Mouse (Mus musculus): ENCODE data around the gene Prkcsh. TPM values are rescaled to one million over a fixed set of nuclear protein-coding genes. Genes with fewer than 3 reads are reported as not detected.

Gene Prkcsh
- polyA plus RNA-seq, 1 experiment from 2014 or later = 85.5 TPM

DNA sequence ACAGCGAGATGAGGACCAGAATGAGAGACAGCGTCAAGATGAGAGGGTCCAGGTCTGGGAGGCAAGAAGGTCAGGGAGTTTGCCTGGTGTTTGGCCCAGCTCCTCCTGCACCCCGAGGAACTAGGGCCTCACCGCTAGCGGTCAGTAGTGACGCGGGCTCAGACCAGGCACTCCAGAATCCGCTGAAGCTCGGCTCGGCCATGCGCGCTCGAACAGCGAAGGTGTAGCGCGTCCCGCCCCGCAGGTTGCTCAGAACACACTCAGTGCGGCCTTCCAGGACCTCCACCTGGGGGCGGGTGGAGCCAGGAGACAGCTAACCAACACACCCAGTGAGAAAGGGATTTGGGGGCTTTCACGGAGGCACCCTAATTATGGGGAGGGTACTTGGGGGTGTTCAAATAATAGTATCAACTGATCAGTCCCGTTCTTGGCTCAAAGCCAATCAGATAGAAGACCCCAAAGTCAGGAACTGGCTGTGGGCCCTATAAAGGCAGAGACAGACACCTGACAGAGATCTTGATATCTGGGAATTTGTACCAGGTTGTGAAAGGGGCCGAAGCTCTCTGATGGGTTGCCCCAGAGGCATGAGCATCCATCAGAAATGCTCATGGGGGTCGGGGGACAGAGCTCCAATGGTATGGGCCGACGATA, 41.9 kb upstream of the Prkcsh start:
- H3K4me2 ChIP-seq = peak overlapping the region; percentile 0; the same call in 1 of the 2 replicates
- peak overlapping the region; percentile 10; the same call in 1 of the 2 replicates for H3K4me3 ChIP-seq (ENCODE audit: low read depth, low read length)
- H3K27me3 ChIP-seq (ENCODE audit: control insufficient read depth, insufficient read depth, low read length) = peaks cover 45% of the 10 kb centered on the region
- peaks cover 31% of the 10 kb centered on the region for H3K4me1 ChIP-seq (ENCODE audit: control insufficient read depth, insufficient read depth, low read length)
- DNase-seq (ENCODE audit: low spot score, missing footprints) (no peak), ATAC-seq (ENCODE audit: low FRiP score) (no peak)
- H3K9me3 ChIP-seq (ENCODE audit: control insufficient read depth, low read length) = no peaks in the 10 kb centered on the region
- WGBS = 11% methylated on average over 26 of the region's 26 CpGs
- H3K36me3 ChIP-seq (ENCODE audit: control insufficient read depth, insufficient read depth, low read length) = no peaks in the 10 kb centered on the region
- no peak overlapping the region for H3K27ac ChIP-seq (ENCODE audit: low read depth, low read length)
- H3K9ac ChIP-seq (ENCODE audit: low read length) = no peak overlapping the region

GRCm38 (mm10) chr9:21961366-21961980, 41.1 kb upstream of the Prkcsh start:
- peak overlapping the region; percentile 33 for H3K4me3 ChIP-seq (ENCODE audit: low read depth, low read length)
- H3K27me3 ChIP-seq (ENCODE audit: control insufficient read depth, insufficient read depth, low read length) = peaks cover 45% of the 10 kb centered on the region
- peaks cover 28% of the 10 kb centered on the region for H3K4me1 ChIP-seq (ENCODE audit: control insufficient read depth, insufficient read depth, low read length)
- no peak for ATAC-seq (ENCODE audit: low FRiP score)
- no peaks in the 10 kb centered on the region for H3K36me3 ChIP-seq (ENCODE audit: control insufficient read depth, insufficient read depth, low read length)
- H3K9me3 ChIP-seq (ENCODE audit: control insufficient read depth, low read length) = no peaks in the 10 kb centered on the region
- 2% methylated on average over 35 of the region's 35 CpGs for WGBS
- no peak overlapping the region for H3K9ac ChIP-seq (ENCODE audit: low read length)
- peak overlapping the region; percentile 60; the same call in 1 of the 2 replicates for H3K4me2 ChIP-seq
- peak; percentile 91 for DNase-seq (ENCODE audit: low spot score, missing footprints)
- no peak overlapping the region for H3K27ac ChIP-seq (ENCODE audit: low read depth, low read length)

DNA sequence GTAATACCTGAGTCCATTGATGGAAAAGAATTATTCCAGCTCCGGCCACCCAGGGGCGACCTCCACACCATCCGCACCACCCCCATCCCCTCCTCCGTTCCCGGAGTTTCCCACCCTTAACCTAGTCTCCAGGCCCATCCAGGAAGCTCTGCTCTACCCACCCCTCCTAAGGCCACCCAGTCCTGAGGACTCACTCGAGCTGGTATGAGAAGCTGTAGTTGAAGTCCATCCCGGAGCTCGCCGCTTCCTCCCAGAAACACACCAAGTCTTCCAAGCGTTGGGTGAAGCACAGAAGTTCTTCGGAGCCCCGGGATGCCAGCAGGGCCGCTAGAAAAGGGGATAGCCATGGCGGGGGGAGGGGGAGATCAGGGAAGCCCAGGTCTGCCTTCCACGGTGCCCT, 40.6 kb upstream of the Prkcsh start:
- peak; percentile 43 for ATAC-seq (ENCODE audit: low FRiP score)
- no peak for DNase-seq (ENCODE audit: low spot score, missing footprints)
- 1% methylated on average over 15 of the region's 15 CpGs for WGBS

GRCm38 (mm10) chr9:21962416-21963059, 40.1 kb upstream of the Prkcsh start:
- peaks cover 45% of the 10 kb centered on the region for H3K27me3 ChIP-seq (ENCODE audit: control insufficient read depth, insufficient read depth, low read length)
- peak overlapping the region; percentile 60 for H3K4me2 ChIP-seq
- ATAC-seq (ENCODE audit: low FRiP score) (peak; percentile 83), DNase-seq (ENCODE audit: low spot score, missing footprints) (peak; percentile 95)
- no peaks in the 10 kb centered on the region for H3K9me3 ChIP-seq (ENCODE audit: control insufficient read depth, low read length)
- peaks cover 27% of the 10 kb centered on the region for H3K4me1 ChIP-seq (ENCODE audit: control insufficient read depth, insufficient read depth, low read length)
- H3K36me3 ChIP-seq (ENCODE audit: control insufficient read depth, insufficient read depth, low read length) = no peaks in the 10 kb centered on the region
- peak overlapping the region; percentile 41 for H3K9ac ChIP-seq (ENCODE audit: low read length)
- WGBS = 3% methylated on average over 34 of the region's 34 CpGs
- no peak overlapping the region for H3K27ac ChIP-seq (ENCODE audit: low read depth, low read length)
- H3K4me3 ChIP-seq (ENCODE audit: low read depth, low read length) = peak overlapping the region; percentile 33

More for the DNA sequence above, 40.6 kb upstream of the Prkcsh start:
- H3K27me3 ChIP-seq (ENCODE audit: control insufficient read depth, insufficient read depth, low read length) = peaks cover 45% of the 10 kb centered on the region
- no peaks in the 10 kb centered on the region for H3K9me3 ChIP-seq (ENCODE audit: control insufficient read depth, low read length)
- peaks cover 27% of the 10 kb centered on the region for H3K4me1 ChIP-seq (ENCODE audit: control insufficient read depth, insufficient read depth, low read length)
- H3K27ac ChIP-seq (ENCODE audit: low read depth, low read length) = no peak overlapping the region
- H3K9ac ChIP-seq (ENCODE audit: low read length) = peak overlapping the region; percentile 41
- peak overlapping the region; percentile 60 for H3K4me2 ChIP-seq
- H3K4me3 ChIP-seq (ENCODE audit: low read depth, low read length) = peak overlapping the region; percentile 33
- H3K36me3 ChIP-seq (ENCODE audit: control insufficient read depth, insufficient read depth, low read length) = no peaks in the 10 kb centered on the region

GRCm38 (mm10) chr9:21963417-21963816, 39.2 kb upstream of the Prkcsh start, which contains the start of gene Epor:
TSS of gene Epor (minus strand) at chr9:21963506.
- no peaks in the 10 kb centered on the region for H3K9me3 ChIP-seq (ENCODE audit: control insufficient read depth, low read length)
- H3K27me3 ChIP-seq (ENCODE audit: control insufficient read depth, insufficient read depth, low read length) = peaks cover 45% of the 10 kb centered on the region
- peak within 1 kb of the TSS; percentile 41 for H3K9ac ChIP-seq (ENCODE audit: low read length)
- peak; percentile 47 for ATAC-seq (ENCODE audit: low FRiP score)
- H3K36me3 ChIP-seq (ENCODE audit: control insufficient read depth, insufficient read depth, low read length) = no peaks in the 10 kb centered on the region
- peak within 1 kb of the TSS; percentile 33 for H3K4me3 ChIP-seq (ENCODE audit: low read depth, low read length)
- H3K4me1 ChIP-seq (ENCODE audit: control insufficient read depth, insufficient read depth, low read length) = peaks cover 27% of the 10 kb centered on the region
- peak; percentile 90 for DNase-seq (ENCODE audit: low spot score, missing footprints)
- H3K27ac ChIP-seq (ENCODE audit: low read depth, low read length) = peak within 1 kb of the TSS; percentile 25; the same call in 1 of the 2 replicates
- WGBS = 13% methylated on average over 8 of the region's 8 CpGs
- H3K4me2 ChIP-seq = peak within 1 kb of the TSS; percentile 60

DNA sequence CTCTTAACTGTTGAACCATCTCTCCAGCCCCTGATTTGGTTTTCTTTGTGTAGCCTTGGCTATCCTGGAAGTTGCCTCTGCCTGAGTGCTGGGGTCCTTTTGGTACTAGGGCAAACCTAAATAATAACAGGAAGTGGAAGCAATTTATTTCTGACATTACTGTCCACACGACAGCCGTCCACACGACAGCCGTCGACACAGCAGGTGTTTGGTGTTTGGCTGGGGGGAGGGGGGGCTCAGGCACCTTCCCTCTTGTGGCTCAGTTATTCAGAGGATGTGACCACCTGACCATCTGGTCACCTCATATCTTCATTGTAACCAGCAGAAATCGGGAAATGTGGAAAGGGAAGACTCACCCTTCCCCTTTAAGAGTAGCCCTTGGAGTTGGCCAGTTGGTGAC, 33.7 kb upstream of the Prkcsh start:
- DNase-seq (ENCODE audit: low spot score, missing footprints) (no peak), ATAC-seq (ENCODE audit: low FRiP score) (no peak)
- H3K4me1 ChIP-seq (ENCODE audit: control insufficient read depth, insufficient read depth, low read length) = no peaks in the 10 kb centered on the region
- H3K27me3 ChIP-seq (ENCODE audit: control insufficient read depth, insufficient read depth, low read length) = peaks cover 4% of the 10 kb centered on the region; the same call in 1 of the 2 replicates
- H3K4me3 ChIP-seq (ENCODE audit: low read depth, low read length) = no peak overlapping the region
- H3K9ac ChIP-seq (ENCODE audit: low read length) = no peak overlapping the region
- WGBS = 81% methylated on average over 6 of the region's 6 CpGs
- H3K9me3 ChIP-seq (ENCODE audit: control insufficient read depth, low read length) = no peaks in the 10 kb centered on the region
- H3K36me3 ChIP-seq (ENCODE audit: control insufficient read depth, insufficient read depth, low read length) = no peaks in the 10 kb centered on the region
- no peak overlapping the region for H3K4me2 ChIP-seq
- no peak overlapping the region for H3K27ac ChIP-seq (ENCODE audit: low read depth, low read length)

DNA sequence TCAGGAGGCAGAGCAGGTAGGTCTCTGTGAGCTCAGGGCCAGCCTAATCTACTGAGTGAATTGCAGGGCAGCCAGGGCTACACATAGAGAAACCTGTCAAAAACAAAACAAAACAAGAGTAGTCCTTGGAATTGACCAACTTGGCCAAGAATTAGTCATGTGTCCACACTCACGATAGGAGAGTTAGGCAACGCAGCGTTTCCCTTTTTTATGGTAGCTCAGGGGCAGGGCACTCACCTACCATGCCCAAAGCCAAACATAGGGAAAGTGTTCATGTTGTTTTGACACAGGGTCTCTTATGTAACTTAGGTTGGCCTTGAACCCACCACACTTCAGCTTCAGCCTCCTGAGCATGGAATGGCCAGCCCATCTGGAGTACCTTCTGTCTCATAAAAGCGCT, 33.3 kb upstream of the Prkcsh start:
- no peak overlapping the region for H3K4me2 ChIP-seq
- no peaks in the 10 kb centered on the region for H3K4me1 ChIP-seq (ENCODE audit: control insufficient read depth, insufficient read depth, low read length)
- no peak overlapping the region for H3K9ac ChIP-seq (ENCODE audit: low read length)
- DNase-seq (ENCODE audit: low spot score, missing footprints) = peak; percentile 35
- H3K27me3 ChIP-seq (ENCODE audit: control insufficient read depth, insufficient read depth, low read length) = no peaks in the 10 kb centered on the region; the same call in 1 of the 2 replicates
- H3K9me3 ChIP-seq (ENCODE audit: control insufficient read depth, low read length) = no peaks in the 10 kb centered on the region
- ATAC-seq (ENCODE audit: low FRiP score) = no peak
- H3K4me3 ChIP-seq (ENCODE audit: low read depth, low read length) = no peak overlapping the region
- H3K36me3 ChIP-seq (ENCODE audit: control insufficient read depth, insufficient read depth, low read length) = no peaks in the 10 kb centered on the region
- 93% methylated on average over 4 of the region's 4 CpGs for WGBS
- no peak overlapping the region for H3K27ac ChIP-seq (ENCODE audit: low read depth, low read length)

GRCm38 (mm10) chr9:21976626-21977175, 25.9 kb upstream of the Prkcsh start:
- Histone ChIP-seq H3K27me3 (ENCODE audit: control insufficient read depth, insufficient read depth, low read length) (no peaks in the 10 kb centered on the region), H3K4me3 (ENCODE audit: low read depth, low read length) (no peak overlapping the region), H3K9me3 (ENCODE audit: control insufficient read depth, low read length) (no peaks in the 10 kb centered on the region), H3K4me1 (ENCODE audit: control insufficient read depth, insufficient read depth, low read length) (no peaks in the 10 kb centered on the region), H3K9ac (ENCODE audit: low read length) (no peak overlapping the region), H3K4me2 (no peak overlapping the region), H3K36me3 (ENCODE audit: control insufficient read depth, insufficient read depth, low read length) (no peaks in the 10 kb centered on the region), H3K27ac (ENCODE audit: low read depth, low read length) (no peak overlapping the region)
- ATAC-seq (ENCODE audit: low FRiP score) (no peak), DNase-seq (ENCODE audit: low spot score, missing footprints) (no peak)
- WGBS = 90% methylated on average over 10 of the region's 10 CpGs

DNA sequence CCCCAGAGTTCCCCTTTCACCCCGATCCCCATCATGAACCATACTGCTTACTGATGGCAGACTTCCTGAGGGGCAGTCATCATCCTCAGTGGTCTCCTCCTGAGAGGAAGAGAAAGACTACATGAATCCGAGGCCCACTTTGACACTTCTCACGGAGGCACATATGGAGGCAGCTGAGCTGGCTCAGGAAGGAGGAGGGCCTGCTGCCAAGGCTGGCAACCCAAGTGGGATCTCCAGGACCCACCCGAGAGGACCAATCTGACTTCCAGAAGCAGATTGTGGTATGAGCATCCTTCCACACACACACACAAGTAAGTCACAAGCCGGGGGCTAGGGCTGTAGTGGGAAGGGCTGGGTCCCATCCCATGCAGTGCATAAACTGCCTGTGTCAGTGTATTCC, 25.3 kb upstream of the Prkcsh start:
- no peak for ATAC-seq (ENCODE audit: low FRiP score)
- Histone ChIP-seq H3K4me2 (no peak overlapping the region), H3K36me3 (ENCODE audit: control insufficient read depth, insufficient read depth, low read length) (no peaks in the 10 kb centered on the region), H3K27ac (ENCODE audit: low read depth, low read length) (no peak overlapping the region), H3K9ac (ENCODE audit: low read length) (no peak overlapping the region), H3K27me3 (ENCODE audit: control insufficient read depth, insufficient read depth, low read length) (no peaks in the 10 kb centered on the region), H3K4me1 (ENCODE audit: control insufficient read depth, insufficient read depth, low read length) (no peaks in the 10 kb centered on the region), H3K4me3 (ENCODE audit: low read depth, low read length) (no peak overlapping the region), H3K9me3 (ENCODE audit: control insufficient read depth, low read length) (no peaks in the 10 kb centered on the region)
- no peak for DNase-seq (ENCODE audit: low spot score, missing footprints)
- WGBS = 85% methylated on average over 5 of the region's 5 CpGs
